Mouse (Mus musculus): ENCODE measurements around the gene Paqr3. TPM values are rescaled to one million over a fixed set of nuclear protein-coding genes. Genes with fewer than 3 reads are reported as not detected.

The Paqr3 gene
- total and polyA plus RNA-seq, 2 experiments from 2014 or later = 11.6 to 44.7 TPM

- Histone ChIP-seq H3K36me3 (ENCODE audit: insufficient read depth, low read length) (no peaks in the 10 kb centered on the region), H3K27me3 (ENCODE audit: insufficient read depth, low read length) (no peaks in the 10 kb centered on the region), H3K4me1 (ENCODE audit: insufficient read depth, low read length) (no peaks in the 10 kb centered on the region), H3K4me3 (ENCODE audit: low read length) (no peak overlapping the region), H3K4me2 (ENCODE audit: low read depth, low read length) (no peak overlapping the region), H3K9ac (replicated peaks; ENCODE audit: low read length) (no peak overlapping the region), H3K9me3 (ENCODE audit: low read length) (no peaks in the 10 kb centered on the region), H3K27ac (no peak overlapping the region)
- ATAC-seq (peak; percentile 81), DNase-seq (ENCODE audit: low spot score) (peak; percentile 80)
- WGBS = 16% methylated on average over 4 of the region's 4 CpGs
- TF ChIP-seq CTCF (IDR thresholded peaks at IDR 0.05; ENCODE audit: low read depth) = peak; percentile 91
Measured at GRCm38 (mm10) chr5:97126005-97126404, 14.6 kb upstream of the Paqr3 start.

- ATAC-seq (peak; percentile 43), DNase-seq (ENCODE audit: low spot score) (no peak)
- no peak overlapping the region for H3K4me2 ChIP-seq (ENCODE audit: low read depth, low read length)
- H3K9me3 ChIP-seq (ENCODE audit: low read length) = no peaks in the 10 kb centered on the region
- H3K4me3 ChIP-seq (ENCODE audit: low read length) = no peak overlapping the region
- 70% methylated on average over 10 of the region's 10 CpGs for WGBS
- H3K4me1 ChIP-seq (ENCODE audit: insufficient read depth, low read length) = no peaks in the 10 kb centered on the region
- no peak overlapping the region for H3K9ac ChIP-seq (replicated peaks; ENCODE audit: low read length)
- no peak overlapping the region for H3K27ac ChIP-seq
- no peak for TF ChIP-seq CTCF (IDR thresholded peaks at IDR 0.05; ENCODE audit: low read depth)
- no peaks in the 10 kb centered on the region for H3K36me3 ChIP-seq (ENCODE audit: insufficient read depth, low read length)
- H3K27me3 ChIP-seq (ENCODE audit: insufficient read depth, low read length) = no peaks in the 10 kb centered on the region
Measured at GRCm38 (mm10) chr5:97125459-97125970, 14.1 kb upstream of the Paqr3 start.

GRCm38 (mm10) chr5:97124977-97125376 is 13.6 kb upstream of the Paqr3 start:
- Histone ChIP-seq H3K4me3 (ENCODE audit: low read length) (no peak overlapping the region), H3K9ac (replicated peaks; ENCODE audit: low read length) (no peak overlapping the region), H3K4me2 (ENCODE audit: low read depth, low read length) (no peak overlapping the region), H3K9me3 (ENCODE audit: low read length) (no peaks in the 10 kb centered on the region), H3K36me3 (ENCODE audit: insufficient read depth, low read length) (no peaks in the 10 kb centered on the region), H3K27ac (no peak overlapping the region), H3K27me3 (ENCODE audit: insufficient read depth, low read length) (no peaks in the 10 kb centered on the region), H3K4me1 (ENCODE audit: insufficient read depth, low read length) (no peaks in the 10 kb centered on the region)
- ATAC-seq = no peak
- WGBS = 91% methylated on average over 12 of the region's 12 CpGs
- no peak for DNase-seq (ENCODE audit: low spot score)
- TF ChIP-seq CTCF (IDR thresholded peaks at IDR 0.05; ENCODE audit: low read depth) = no peak

GRCm38 (mm10) chr5:97110697-97111096 is 699 bp downstream of the Paqr3 start:
- no peaks in the 10 kb centered on the region for H3K27me3 ChIP-seq (ENCODE audit: insufficient read depth, low read length)
- no peak for TF ChIP-seq CTCF (IDR thresholded peaks at IDR 0.05; ENCODE audit: low read depth)
- DNase-seq (ENCODE audit: low spot score) = peak; percentile 34

GRCm38 (mm10) chr5:97110133-97110532 is 1.3 kb downstream of the Paqr3 start:
- H3K27ac ChIP-seq = no peak overlapping the region
- H3K4me3 ChIP-seq (ENCODE audit: low read length) = peak overlapping the region; percentile 66
- DNase-seq (ENCODE audit: low spot score) = no peak
- H3K27me3 ChIP-seq (ENCODE audit: insufficient read depth, low read length) = no peaks in the 10 kb centered on the region
- 19% methylated on average over 2 of the region's 2 CpGs for WGBS
- H3K9ac ChIP-seq (replicated peaks; ENCODE audit: low read length) = peak overlapping the region; percentile 68; the same call in 1 of the 2 replicates
- 0 out of 2 replicates have a peak, but pooled peaks cover 12% of the 10 kb centered on the region for H3K4me1 ChIP-seq (ENCODE audit: insufficient read depth, low read length)
- no peaks in the 10 kb centered on the region for H3K36me3 ChIP-seq (ENCODE audit: insufficient read depth, low read length)
- H3K9me3 ChIP-seq (ENCODE audit: low read length) = no peaks in the 10 kb centered on the region
- ATAC-seq = no peak
- H3K4me2 ChIP-seq (ENCODE audit: low read depth, low read length) = peak overlapping the region; percentile 59
- TF ChIP-seq CTCF (IDR thresholded peaks at IDR 0.05; ENCODE audit: low read depth) = no peak

More at GRCm38 (mm10) chr5:97110697-97111096, 699 bp downstream of the Paqr3 start:
- Histone ChIP-seq H3K4me2 (ENCODE audit: low read depth, low read length) (peak overlapping the region; percentile 59), H3K27ac (peak overlapping the region; percentile 76; the same call in 1 of the 2 replicates), H3K4me1 (ENCODE audit: insufficient read depth, low read length) (0 out of 2 replicates have a peak, but pooled peaks cover 12% of the 10 kb centered on the region), H3K36me3 (ENCODE audit: insufficient read depth, low read length) (no peaks in the 10 kb centered on the region), H3K9ac (replicated peaks; ENCODE audit: low read length) (peak overlapping the region; percentile 68), H3K4me3 (ENCODE audit: low read length) (peak overlapping the region; percentile 66), H3K9me3 (ENCODE audit: low read length) (no peaks in the 10 kb centered on the region)
- WGBS = 7% methylated on average over 5 of the region's 5 CpGs
- no peak for ATAC-seq

GRCm38 (mm10) chr5:97108333-97108732 is 3.1 kb downstream of the Paqr3 start:
- H3K27ac ChIP-seq = no peak overlapping the region
- no peak overlapping the region for H3K4me2 ChIP-seq (ENCODE audit: low read depth, low read length)

GRCm38 (mm10) chr5:97099954-97100353 is 11.4 kb downstream of the Paqr3 start:
- Histone ChIP-seq H3K4me1 (ENCODE audit: insufficient read depth, low read length) (no peaks in the 10 kb centered on the region), H3K36me3 (ENCODE audit: insufficient read depth, low read length) (peaks cover 18% of the 10 kb centered on the region), H3K27ac (no peak overlapping the region), H3K4me2 (ENCODE audit: low read depth, low read length) (no peak overlapping the region), H3K4me3 (ENCODE audit: low read length) (no peak overlapping the region), H3K9me3 (ENCODE audit: low read length) (no peaks in the 10 kb centered on the region), H3K9ac (replicated peaks; ENCODE audit: low read length) (no peak overlapping the region), H3K27me3 (ENCODE audit: insufficient read depth, low read length) (no peaks in the 10 kb centered on the region)
- no peak for TF ChIP-seq CTCF (IDR thresholded peaks at IDR 0.05; ENCODE audit: low read depth)
- 95% methylated on average over 8 of the region's 8 CpGs for WGBS
- ATAC-seq (no peak), DNase-seq (ENCODE audit: low spot score) (no peak)

More at GRCm38 (mm10) chr5:97108333-97108732, 3.1 kb downstream of the Paqr3 start:
- 91% methylated on average over 5 of the region's 5 CpGs for WGBS
- Histone ChIP-seq H3K9me3 (ENCODE audit: low read length) (no peaks in the 10 kb centered on the region), H3K9ac (replicated peaks; ENCODE audit: low read length) (no peak overlapping the region), H3K27me3 (ENCODE audit: insufficient read depth, low read length) (no peaks in the 10 kb centered on the region), H3K4me1 (ENCODE audit: insufficient read depth, low read length) (0 out of 2 replicates have a peak, but pooled peaks cover 12% of the 10 kb centered on the region), H3K36me3 (ENCODE audit: insufficient read depth, low read length) (no peaks in the 10 kb centered on the region; the same call in 1 of the 2 replicates), H3K4me3 (ENCODE audit: low read length) (no peak overlapping the region)
- TF ChIP-seq CTCF (IDR thresholded peaks at IDR 0.05; ENCODE audit: low read depth) = no peak
- DNase-seq (ENCODE audit: low spot score) (no peak), ATAC-seq (no peak)

Data from hindbrain, postnatal 0 days (tissue).